Mouse (Mus musculus) heart, embryonic 14.5 days (tissue): ENCODE measurements around the gene Abca7. TPM values are rescaled to one million over a fixed set of nuclear protein-coding genes. Genes with fewer than 3 reads are reported as not detected.
A peak's percentile ranks its signal among the peaks of the same experiment; 100 is the strongest.

Experiments
- ATAC-seq: fragments of 200-750 bp; cut with Nextera tagmentation; 2 replicates; pipeline ENCODE4 v1.8.0; 2017; ENCODE audit warnings: low read depth, moderate TSS enrichment; ENCODE audit not compliant: insufficient number of reproducible peaks, insufficient read depth, low FRiP score
- H3K27ac ChIP-seq, 2 experiments: fragments of 200-500 bp in 1 of 2; fragments of 300-500 bp in 1 of 2; sonication (generic) in 1 of 2; replicated peaks in 1 of 2; 2 replicates each; pipeline ENCODE4 v1.5.1; 2012 to 2014; ENCODE audit warnings: low read depth in 2 of 2, low read length in 2 of 2, control low read depth in 1 of 2, mild to moderate bottlenecking in 1 of 2, mixed read lengths in 1 of 2; ENCODE audit not compliant: control insufficient read depth in 1 of 2, insufficient read depth in 1 of 2
- H3K27me3 ChIP-seq: fragments of 300-500 bp; sonication (generic); 2 replicates; pipeline ENCODE4 v1.6.1; 2014; ENCODE audit warnings: mild to moderate bottlenecking, low read length, control low read depth; ENCODE audit not compliant: control insufficient read depth, insufficient read depth
- H3K36me3 ChIP-seq: fragments of 300-500 bp; sonication (generic); 2 replicates; pipeline ENCODE4 v1.6.1; 2014; ENCODE audit warnings: mild to moderate bottlenecking, control low read depth, low read length, mixed read lengths; ENCODE audit not compliant: control insufficient read depth, insufficient read depth
- H3K4me1 ChIP-seq, 2 experiments: fragments of 200-500 bp in 1 of 2; fragments of 300-500 bp in 1 of 2; sonication (generic) in 1 of 2; 2 replicates each; pipeline ENCODE4 v1.6.1; 2012 to 2014; ENCODE audit warnings: low read length in 2 of 2, control low read depth in 1 of 2, mixed read lengths in 1 of 2; ENCODE audit not compliant: control insufficient read depth in 2 of 2, insufficient read depth in 2 of 2
- H3K4me2 ChIP-seq: fragments of 300-500 bp; sonication (generic); 2 replicates; pipeline ENCODE4 v1.6.1; 2014; ENCODE audit warnings: mild to moderate bottlenecking, low read length
- H3K4me3 ChIP-seq, 2 experiments: fragments of 200-500 bp in 1 of 2; fragments of 300-500 bp in 1 of 2; sonication (generic) in 1 of 2; 2 replicates each; pipeline ENCODE4 v1.5.1; 2012 to 2014; ENCODE audit warnings: low read length in 2 of 2, mild to moderate bottlenecking in 2 of 2, control low read depth in 1 of 2, low read depth in 1 of 2, moderate library complexity in 1 of 2; ENCODE audit not compliant: control insufficient read depth in 1 of 2, insufficient read depth in 1 of 2
- H3K9ac ChIP-seq: fragments of 300-500 bp; sonication (generic); 2 replicates; pipeline ENCODE4 v1.6.1; 2014; ENCODE audit warnings: mild to moderate bottlenecking, low read length
- H3K9me3 ChIP-seq: fragments of 300-500 bp; sonication (generic); 2 replicates; pipeline ENCODE4 v1.6.1; 2016; ENCODE audit warnings: low read length, control low read depth; ENCODE audit not compliant: control insufficient read depth
- WGBS: fragments of 180-500 bp; shearing (Covaris S2); extraction: QIAGEN DNeasy Blood & Tissue Kit; methylation state at CpG from one replicate; pipeline ENCODE4 v1.1.7; 2014; 5-methylcytosine and 5-hydroxymethylcytosine counted together
- polyA plus RNA-seq: library from polyadenylated mRNA; unstranded; fragments of >200 nt; fragmentation: Nextera tagmentation; extraction: Ambion mirVana; gene quantifications from 2 replicates; pipeline ENCODE4 v1.2.1, GENCODE M21; 2014

Gene Abca7
- polyA plus RNA-seq, 1 experiment from 2014 or later = 1.7 TPM

GRCm38 (mm10) chr10:80048396-80048795, 52.1 kb downstream of the Abca7 start:
- Histone ChIP-seq H3K27ac (peak overlapping the region in 1 of 2 experiments; percentile 19; a peak in 1 of 4 replicates), H3K4me1 (peaks cover 23 to 46% of the 10 kb centered on the region in 2 experiments), H3K4me2 (no peak overlapping the region), H3K4me3 (no peak overlapping the region), H3K9ac (0 out of 2 replicates have a peak overlapping the region, but pooled peaks have one; percentile 16), H3K27me3 (no peaks in the 10 kb centered on the region), H3K36me3 (no peaks in the 10 kb centered on the region), H3K9me3 (no peaks in the 10 kb centered on the region)
- WGBS = 34% methylated on average over 5 of the region's 5 CpGs
- no peak for ATAC-seq

DNA sequence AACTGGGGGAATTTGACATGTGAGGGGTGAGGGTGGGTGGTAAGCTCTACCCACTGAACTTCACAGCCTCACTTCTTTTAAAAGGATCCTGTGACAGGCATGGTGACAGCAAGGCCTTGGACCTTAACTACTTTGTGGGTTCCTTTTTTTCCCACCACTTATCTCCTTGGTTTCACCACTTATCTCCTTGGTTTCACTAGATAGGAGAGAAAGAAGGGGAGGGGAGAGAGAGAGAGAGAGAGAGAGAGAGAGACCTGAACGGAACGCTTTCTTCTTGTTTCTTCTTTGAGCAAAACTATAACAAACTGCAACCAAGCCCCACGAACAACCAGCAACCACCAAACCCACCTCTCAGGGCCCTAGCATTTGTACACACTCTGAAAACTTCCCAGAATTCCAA, 52.5 kb downstream of the Abca7 start:
- H3K9ac ChIP-seq = 0 out of 2 replicates have a peak overlapping the region, but pooled peaks have one; percentile 16
- no peak for ATAC-seq
- peaks cover 23 to 46% of the 10 kb centered on the region in 2 experiments for H3K4me1 ChIP-seq
- H3K27me3 ChIP-seq = no peaks in the 10 kb centered on the region
- no peaks in the 10 kb centered on the region for H3K36me3 ChIP-seq
- H3K4me3 ChIP-seq = no peak overlapping the region
- no peak overlapping the region for H3K4me2 ChIP-seq
- H3K9me3 ChIP-seq = no peaks in the 10 kb centered on the region
- peak overlapping the region in 1 of 2 experiments; percentile 19; a peak in 1 of 4 replicates for H3K27ac ChIP-seq
- WGBS = 34% methylated on average over 3 of the region's 3 CpGs

GRCm38 (mm10) chr10:80050244-80050643, 54.0 kb downstream of the Abca7 start:
- Histone ChIP-seq H3K9ac (peak overlapping the region; percentile 31), H3K36me3 (peaks cover 3% of the 10 kb centered on the region; the same call in 1 of the 2 replicates), H3K27me3 (no peaks in the 10 kb centered on the region), H3K4me2 (no peak overlapping the region), H3K27ac (peak overlapping the region in 1 of 2 experiments; percentile 79; a peak in 1 of 4 replicates), H3K4me1 (peaks cover 25 to 55% of the 10 kb centered on the region in 2 experiments), H3K4me3 (no peak overlapping the region), H3K9me3 (no peaks in the 10 kb centered on the region)
- 36% methylated on average over 6 of the region's 6 CpGs for WGBS
- ATAC-seq = no peak

DNA sequence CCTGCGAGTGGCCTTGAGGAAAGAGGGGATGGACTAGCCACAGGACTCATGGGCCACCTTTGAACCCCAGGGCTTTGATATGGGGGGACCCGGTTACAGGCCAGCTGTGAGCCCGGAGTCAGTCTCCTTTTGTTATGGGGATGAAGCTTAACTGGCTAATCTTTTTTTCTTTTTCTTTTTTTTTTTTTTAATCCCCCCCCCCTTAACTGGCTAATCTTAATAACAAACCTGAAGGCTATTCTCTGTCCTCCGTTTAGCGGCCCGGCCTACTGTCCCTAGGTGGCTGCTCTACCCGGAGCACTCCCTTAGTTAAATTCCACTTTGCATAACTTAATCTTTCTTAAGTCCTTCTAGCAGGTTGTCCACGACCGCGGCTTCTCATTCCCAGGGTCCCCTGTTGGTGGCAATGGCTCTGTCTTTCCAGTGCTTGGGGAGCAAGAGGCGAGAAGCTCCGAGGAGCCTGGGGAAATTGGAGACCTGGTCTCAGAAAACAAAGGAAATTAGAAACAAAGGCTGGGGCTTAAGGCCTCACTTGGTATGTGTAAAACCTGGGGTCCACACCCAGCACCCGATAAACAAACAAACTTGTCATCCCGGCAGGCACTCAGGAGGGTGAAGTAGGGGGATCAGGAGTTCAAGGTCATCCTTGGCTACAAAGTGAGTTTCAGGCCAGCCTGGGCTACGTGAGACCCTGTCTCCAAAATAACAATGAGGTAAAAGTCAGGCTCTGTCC, 54.8 kb downstream of the Abca7 start:
- H3K36me3 ChIP-seq = peaks cover 12% of the 10 kb centered on the region
- no peak overlapping the region; the same call in none of the 2 replicates for H3K9ac ChIP-seq
- 46% methylated on average over 15 of the region's 15 CpGs for WGBS
- H3K4me1 ChIP-seq = peaks cover 28 to 62% of the 10 kb centered on the region in 2 experiments
- no peak overlapping the region for H3K4me3 ChIP-seq
- H3K9me3 ChIP-seq = no peaks in the 10 kb centered on the region
- H3K27ac ChIP-seq = peak overlapping the region; percentile 48 to 79; a peak in 3 of 4 replicates
- no peak for ATAC-seq
- H3K27me3 ChIP-seq = no peaks in the 10 kb centered on the region
- no peak overlapping the region for H3K4me2 ChIP-seq

GRCm38 (mm10) chr10:80051618-80052373, 55.5 kb downstream of the Abca7 start:
- no peak overlapping the region for H3K4me3 ChIP-seq
- peak overlapping the region; percentile 35; the same call in 1 of the 2 replicates for H3K9ac ChIP-seq
- H3K27ac ChIP-seq = peak overlapping the region; percentile 48 to 79
- H3K27me3 ChIP-seq = no peaks in the 10 kb centered on the region
- H3K4me1 ChIP-seq = peaks cover 28 to 62% of the 10 kb centered on the region in 2 experiments
- no peak for ATAC-seq
- peaks cover 19% of the 10 kb centered on the region for H3K36me3 ChIP-seq
- no peak overlapping the region for H3K4me2 ChIP-seq
- WGBS = 23% methylated on average over 14 of the region's 14 CpGs
- H3K9me3 ChIP-seq = no peaks in the 10 kb centered on the region

DNA sequence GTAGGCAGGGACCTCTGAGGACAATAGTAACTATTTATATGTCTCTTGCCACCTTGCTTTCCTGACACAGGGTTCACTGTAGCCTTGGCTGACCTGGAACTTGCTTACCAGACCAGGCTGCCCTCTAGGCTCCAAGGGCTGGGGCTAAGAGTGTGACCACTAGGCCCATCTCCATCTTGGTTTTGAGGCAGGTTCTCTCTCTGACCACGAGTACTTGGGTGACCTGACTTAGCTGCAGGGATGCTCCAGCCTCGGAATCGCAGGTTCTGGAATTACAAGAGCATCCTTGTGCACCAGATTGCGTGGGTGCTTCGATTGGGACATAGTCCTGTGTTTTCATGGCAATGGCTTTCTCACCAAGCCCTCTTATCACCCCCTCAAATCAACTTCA, 56.1 kb downstream of the Abca7 start:
- Histone ChIP-seq H3K36me3 (peaks cover 25% of the 10 kb centered on the region), H3K4me3 (no peak overlapping the region), H3K4me1 (peaks cover 28 to 62% of the 10 kb centered on the region in 2 experiments), H3K9me3 (no peaks in the 10 kb centered on the region), H3K27me3 (no peaks in the 10 kb centered on the region), H3K27ac (peak overlapping the region; percentile 6 to 79), H3K9ac (peak overlapping the region; percentile 35; the same call in 1 of the 2 replicates), H3K4me2 (peak overlapping the region; percentile 57; the same call in 1 of the 2 replicates)
- no peak for ATAC-seq
- WGBS = 85% methylated on average over 5 of the region's 5 CpGs

DNA sequence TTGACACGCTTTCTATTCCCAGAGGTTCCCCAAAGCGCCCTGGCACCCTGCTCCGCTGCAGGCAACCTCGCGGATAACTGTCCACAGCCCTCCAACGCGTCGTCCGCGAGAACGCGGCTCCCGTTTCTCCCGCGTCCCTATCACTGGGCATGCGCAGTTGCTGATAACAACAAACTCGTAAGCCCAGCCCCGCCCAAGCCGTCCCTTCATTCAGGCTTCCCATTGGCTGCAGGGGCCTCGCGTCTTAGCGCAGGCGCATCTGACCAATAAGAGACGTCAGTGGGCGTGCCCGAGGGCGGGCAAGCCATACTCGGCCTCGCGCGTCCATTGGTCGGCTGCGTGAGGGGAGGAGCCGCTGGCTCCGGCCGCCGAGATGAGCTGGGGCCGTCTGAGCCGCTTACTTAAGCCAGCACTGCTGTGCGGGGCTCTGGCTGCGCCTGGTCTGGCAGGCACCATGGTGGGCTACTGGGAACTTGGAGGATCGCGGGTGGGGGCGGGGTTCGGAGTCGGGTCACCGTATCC, 57.0 kb downstream of the Abca7 start:
- peak; percentile 91 for ATAC-seq
- H3K9me3 ChIP-seq = no peaks in the 10 kb centered on the region
- peaks cover 34% of the 10 kb centered on the region for H3K36me3 ChIP-seq
- WGBS = under 1% methylated on average over 47 of the region's 47 CpGs
- peak overlapping the region; percentile 97 for H3K9ac ChIP-seq
- H3K27me3 ChIP-seq = no peaks in the 10 kb centered on the region
- H3K4me1 ChIP-seq = peaks cover 24 to 52% of the 10 kb centered on the region in 2 experiments
- H3K27ac ChIP-seq = peak overlapping the region; percentile 92 to 99
- peak overlapping the region; percentile 88 for H3K4me2 ChIP-seq
- peak overlapping the region; percentile 83 to 88 for H3K4me3 ChIP-seq
